Mouse (Mus musculus) thymus, adult 2 months (tissue): ENCODE measurements around the gene 2310022B05Rik.

Experiments used
- CTCF ChIP-seq: fragments of 200-500 bp; IDR thresholded peaks from 2 replicates; pipeline ENCODE4 v1.5.1; 2012; ENCODE audit warnings: mild to moderate bottlenecking, control low read depth, low read length, moderate library complexity, borderline replicate concordance; ENCODE audit not compliant: control insufficient read depth, poor library complexity, insufficient read depth; ENCODE audit errors: extremely low read depth
- POLR2A ChIP-seq: fragments of 200-500 bp; IDR thresholded peaks from 2 replicates; pipeline ENCODE4 v1.6.1; 2012; ENCODE audit warnings: mild to moderate bottlenecking, low read length, control low read depth, moderate library complexity; ENCODE audit not compliant: control insufficient read depth, poor library complexity, insufficient read depth; ENCODE audit errors: extremely low read depth

- TF ChIP-seq POLR2A (no peak), CTCF (no peak)
Measured at GRCm38 (mm10) chr8:124663874-124664230, 683 bp upstream of the 2310022B05Rik start.
